Mouse (Mus musculus) liver, adult 2 months (tissue): ENCODE measurements around the gene Mrpl34.

ENCODE experiments used
- CTCF ChIP-seq: fragments of 200-500 bp; IDR thresholded peaks from 2 replicates; pipeline ENCODE4 v1.5.1; 2011; ENCODE audit warnings: low read depth, low read length, control low read depth
- POLR2A ChIP-seq: fragments of 200-500 bp; IDR thresholded peaks from 2 replicates; pipeline ENCODE4 v1.6.1; 2011; ENCODE audit warnings: low read length, control low read depth; ENCODE audit not compliant: insufficient read depth; ENCODE audit errors: extremely low read depth

GRCm38 (mm10) chr8:71504349-71504748 is 39.6 kb downstream of the Mrpl34 start:
- TF ChIP-seq POLR2A = no peak
- TF ChIP-seq CTCF = no peak
